Mouse (Mus musculus): ENCODE data around the gene Mrgprf. TPM values are rescaled to one million over a fixed set of nuclear protein-coding genes. Genes with fewer than 3 reads are reported as not detected.

Mrgprf gene
- 2.1 TPM in 2 replicates for polyA plus RNA-seq (2015; fragmentation: Nextera tagmentation; extraction: Ambion mirVana)

GRCm38 (mm10) chr7:145300321-145301007 lies at the start of gene Mrgprf:
TSS of gene Mrgprf (plus strand) at chr7:145300828.
- Histone ChIP-seq H3K9ac (no peak within 1 kb of the TSS), H3K4me2 (no peak within 1 kb of the TSS)

GRCm38 (mm10) chr7:145252715-145253476 lies 47.7 kb upstream of the Mrgprf start:
- Histone ChIP-seq H3K27ac (no peak overlapping the region), H3K27me3 (no peaks in the 10 kb centered on the region), H3K4me3 (no peak overlapping the region), H3K9me3 (no peaks in the 10 kb centered on the region), H3K9ac (no peak overlapping the region), H3K4me2 (no peak overlapping the region), H3K4me1 (no peaks in the 10 kb centered on the region), H3K36me3 (no peaks in the 10 kb centered on the region)
- ATAC-seq (ENCODE audit: borderline replicate concordance, extremely low read depth, low FRiP score, low TSS enrichment) = peak; percentile 55; the same call in 1 of the 2 replicates
- WGBS = 27% methylated on average over 8 of the region's 8 CpGs

More at GRCm38 (mm10) chr7:145300321-145301007, at the start of gene Mrgprf:
- peak within 1 kb of the TSS; percentile 15; the same call in 1 of the 2 replicates for H3K27ac ChIP-seq
- no peaks in the 10 kb centered on the region for H3K27me3 ChIP-seq
- no peak within 1 kb of the TSS for H3K4me3 ChIP-seq
- WGBS = 31% methylated on average over 12 of the region's 13 CpGs
- no peaks in the 10 kb centered on the region for H3K36me3 ChIP-seq
- ATAC-seq (ENCODE audit: borderline replicate concordance, extremely low read depth, low FRiP score, low TSS enrichment) = no peak
- peaks cover 26% of the 10 kb centered on the region for H3K4me1 ChIP-seq
- H3K9me3 ChIP-seq = no peaks in the 10 kb centered on the region

GRCm38 (mm10) chr7:145253986-145254630 lies 46.5 kb upstream of the Mrgprf start:
- H3K4me2 ChIP-seq = no peak overlapping the region
- H3K9me3 ChIP-seq = no peaks in the 10 kb centered on the region
- H3K4me3 ChIP-seq = no peak overlapping the region
- no peak overlapping the region for H3K27ac ChIP-seq
- no peak for ATAC-seq (ENCODE audit: borderline replicate concordance, extremely low read depth, low FRiP score, low TSS enrichment)
- no peak overlapping the region for H3K9ac ChIP-seq
- H3K36me3 ChIP-seq = peaks cover 3% of the 10 kb centered on the region; the same call in 1 of the 2 replicates
- 41% methylated on average over 3 of the region's 3 CpGs for WGBS
- H3K4me1 ChIP-seq = no peaks in the 10 kb centered on the region
- H3K27me3 ChIP-seq = no peaks in the 10 kb centered on the region

- no peak for ATAC-seq (ENCODE audit: borderline replicate concordance, extremely low read depth, low FRiP score, low TSS enrichment)
- Histone ChIP-seq H3K27me3 (no peaks in the 10 kb centered on the region), H3K36me3 (peaks cover 3% of the 10 kb centered on the region; the same call in 1 of the 2 replicates), H3K4me2 (no peak overlapping the region), H3K9ac (no peak overlapping the region), H3K4me3 (no peak overlapping the region), H3K27ac (no peak overlapping the region), H3K9me3 (no peaks in the 10 kb centered on the region), H3K4me1 (no peaks in the 10 kb centered on the region)
- 92% methylated on average over 1 of the region's 1 CpGs for WGBS
Observed at GRCm38 (mm10) chr7:145256092-145256491, 44.5 kb upstream of the Mrgprf start.

GRCm38 (mm10) chr7:145264202-145264601 lies 36.4 kb upstream of the Mrgprf start:
- H3K36me3 ChIP-seq = peaks cover 22% of the 10 kb centered on the region
- no peak for ATAC-seq (ENCODE audit: borderline replicate concordance, extremely low read depth, low FRiP score, low TSS enrichment)
- no peaks in the 10 kb centered on the region for H3K27me3 ChIP-seq
- no peaks in the 10 kb centered on the region for H3K4me1 ChIP-seq
- no peak overlapping the region for H3K4me2 ChIP-seq
- no peak overlapping the region for H3K4me3 ChIP-seq
- H3K9me3 ChIP-seq = no peaks in the 10 kb centered on the region
- no peak overlapping the region for H3K27ac ChIP-seq
- H3K9ac ChIP-seq = no peak overlapping the region
- 52% methylated on average over 9 of the region's 9 CpGs for WGBS

GRCm38 (mm10) chr7:145266011-145266410 lies 34.6 kb upstream of the Mrgprf start:
- WGBS = 91% methylated on average over 2 of the region's 2 CpGs
- Histone ChIP-seq H3K4me3 (no peak overlapping the region), H3K9ac (no peak overlapping the region), H3K27me3 (no peaks in the 10 kb centered on the region), H3K27ac (no peak overlapping the region), H3K9me3 (no peaks in the 10 kb centered on the region), H3K4me1 (no peaks in the 10 kb centered on the region), H3K4me2 (no peak overlapping the region), H3K36me3 (peaks cover 28% of the 10 kb centered on the region)
- no peak for ATAC-seq (ENCODE audit: borderline replicate concordance, extremely low read depth, low FRiP score, low TSS enrichment)

- no peaks in the 10 kb centered on the region for H3K4me1 ChIP-seq
- no peak for ATAC-seq (ENCODE audit: borderline replicate concordance, extremely low read depth, low FRiP score, low TSS enrichment)
- WGBS = 88% methylated on average over 7 of the region's 7 CpGs
- no peaks in the 10 kb centered on the region for H3K9me3 ChIP-seq
- H3K36me3 ChIP-seq = peaks cover 50% of the 10 kb centered on the region
- no peak overlapping the region for H3K27ac ChIP-seq
- no peak overlapping the region for H3K9ac ChIP-seq
- no peak overlapping the region for H3K4me2 ChIP-seq
- H3K27me3 ChIP-seq = no peaks in the 10 kb centered on the region
- no peak overlapping the region for H3K4me3 ChIP-seq
Observed at GRCm38 (mm10) chr7:145268890-145269289, 31.7 kb upstream of the Mrgprf start.

- H3K36me3 ChIP-seq = peaks cover 64% of the 10 kb centered on the region
- H3K4me3 ChIP-seq = no peak overlapping the region
- H3K4me2 ChIP-seq = no peak overlapping the region
- H3K4me1 ChIP-seq = no peaks in the 10 kb centered on the region
- no peak for ATAC-seq (ENCODE audit: borderline replicate concordance, extremely low read depth, low FRiP score, low TSS enrichment)
- H3K27ac ChIP-seq = no peak overlapping the region
- no peak overlapping the region for H3K9ac ChIP-seq
- WGBS = 89% methylated on average over 5 of the region's 5 CpGs
- H3K9me3 ChIP-seq = no peaks in the 10 kb centered on the region
- H3K27me3 ChIP-seq = no peaks in the 10 kb centered on the region
Observed at GRCm38 (mm10) chr7:145270955-145271354, 29.7 kb upstream of the Mrgprf start.

GRCm38 (mm10) chr7:145275488-145275887 lies 25.1 kb upstream of the Mrgprf start:
- H3K4me1 ChIP-seq = no peaks in the 10 kb centered on the region
- WGBS = 80% methylated on average over 3 of the region's 3 CpGs
- H3K9ac ChIP-seq = no peak overlapping the region
- ATAC-seq (ENCODE audit: borderline replicate concordance, extremely low read depth, low FRiP score, low TSS enrichment) = no peak
- H3K27me3 ChIP-seq = no peaks in the 10 kb centered on the region
- H3K36me3 ChIP-seq = peaks cover 55% of the 10 kb centered on the region
- no peak overlapping the region for H3K27ac ChIP-seq
- H3K4me2 ChIP-seq = no peak overlapping the region
- no peak overlapping the region for H3K4me3 ChIP-seq
- H3K9me3 ChIP-seq = no peaks in the 10 kb centered on the region

GRCm38 (mm10) chr7:145281396-145281795 lies 19.2 kb upstream of the Mrgprf start:
- no peak for ATAC-seq (ENCODE audit: borderline replicate concordance, extremely low read depth, low FRiP score, low TSS enrichment)
- H3K9me3 ChIP-seq = no peaks in the 10 kb centered on the region
- peaks cover 19% of the 10 kb centered on the region; the same call in 1 of the 2 replicates for H3K36me3 ChIP-seq
- H3K4me1 ChIP-seq = peaks cover 25% of the 10 kb centered on the region
- no peak overlapping the region for H3K9ac ChIP-seq
- no peaks in the 10 kb centered on the region for H3K27me3 ChIP-seq
- H3K27ac ChIP-seq = no peak overlapping the region
- 71% methylated on average over 4 of the region's 4 CpGs for WGBS
- no peak overlapping the region for H3K4me2 ChIP-seq
- no peak overlapping the region for H3K4me3 ChIP-seq

- Histone ChIP-seq H3K9ac (peak overlapping the region; percentile 64), H3K9me3 (no peaks in the 10 kb centered on the region), H3K4me3 (peak overlapping the region; percentile 52), H3K27me3 (no peaks in the 10 kb centered on the region), H3K36me3 (peaks cover 19% of the 10 kb centered on the region; the same call in 1 of the 2 replicates), H3K4me2 (peak overlapping the region; percentile 81), H3K27ac (no peak overlapping the region), H3K4me1 (peaks cover 25% of the 10 kb centered on the region)
- 53% methylated on average over 4 of the region's 4 CpGs for WGBS
- ATAC-seq (ENCODE audit: borderline replicate concordance, extremely low read depth, low FRiP score, low TSS enrichment) = no peak
Observed at GRCm38 (mm10) chr7:145283041-145283440, 17.6 kb upstream of the Mrgprf start.

All from lung, embryonic 15.5 days (tissue).